Mouse (Mus musculus): Measurements from ENCODE around the gene Bcor. TPM values are rescaled to one million over a fixed set of nuclear protein-coding genes. Genes with fewer than 3 reads are reported as not detected.

Bcor gene
- total RNA-seq, 2 experiments from 2014 or later, result 17.1 to 17.6 TPM

- no peak for DNase-seq (ENCODE audit: extremely low spot score in 1 of 2, low spot score in 1 of 2)
These were observed 170.7 kb downstream of the Bcor start for GRCm38 (mm10) chrX:11989471-11989870.

DNA sequence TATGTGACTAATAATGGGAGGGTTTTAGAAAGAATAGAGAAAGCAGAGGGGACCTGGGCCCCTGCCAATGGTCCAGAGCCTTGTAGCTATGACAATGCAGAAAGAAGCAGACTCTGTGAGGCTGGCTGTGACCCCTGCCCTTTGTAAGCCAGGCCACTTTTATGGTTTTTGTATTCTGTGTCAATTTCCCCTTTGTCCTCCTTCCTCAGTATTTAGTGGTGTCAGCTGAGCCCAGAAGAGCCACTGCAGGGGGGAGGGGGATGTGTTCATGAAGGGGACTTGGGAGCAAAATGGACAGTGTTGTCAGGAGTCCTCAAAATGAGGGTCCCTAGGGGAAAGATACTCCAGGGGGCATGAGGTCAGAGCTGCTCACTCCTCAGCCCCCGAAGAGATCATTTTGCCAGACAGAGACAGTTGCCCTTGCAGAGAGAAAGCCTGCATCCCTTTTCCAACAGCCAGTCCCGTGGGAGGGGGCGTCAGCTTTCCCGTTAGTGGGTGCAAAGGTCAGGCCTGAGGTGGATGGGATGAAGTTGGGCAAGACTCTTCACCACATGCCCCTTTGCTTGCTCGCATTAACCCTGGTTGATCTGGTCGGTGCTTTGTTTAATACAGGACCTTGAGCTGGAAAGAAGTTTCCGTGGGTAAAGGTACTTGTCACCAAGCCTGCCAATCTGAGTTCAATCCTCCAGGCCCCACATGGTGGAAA lies 171.8 kb downstream of the Bcor start:
- no peak for DNase-seq (ENCODE audit: extremely low spot score in 1 of 2, low spot score in 1 of 2)

DNA sequence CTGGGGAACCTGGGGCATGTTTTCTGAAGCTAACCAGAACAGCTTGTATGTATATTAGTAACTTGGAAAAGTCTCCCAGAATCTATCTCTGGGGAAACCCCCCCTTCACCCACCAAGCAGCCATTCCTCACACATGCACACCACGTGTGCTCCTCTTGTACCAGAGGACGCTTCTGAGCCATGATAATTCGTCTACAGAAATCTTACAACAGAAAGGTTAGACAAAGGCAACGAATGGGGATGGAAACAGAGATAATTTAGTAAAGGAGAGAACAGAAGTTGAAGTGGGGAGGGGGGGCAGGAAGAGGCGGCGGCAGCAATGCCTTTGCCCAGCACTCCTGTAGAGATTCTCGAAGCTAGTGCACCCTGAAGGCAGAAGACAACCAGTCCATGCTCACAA lies 172.6 kb downstream of the Bcor start:
- DNase-seq (ENCODE audit: extremely low spot score in 1 of 2, low spot score in 1 of 2), result no peak
